Mouse (Mus musculus) adrenal gland, postnatal 10 days (tissue): ENCODE measurements at regions not wholly inside any gene's neighbourhood (a gene's known extent, or its start where the extent isn't known, plus 50 kb on each side); places are given as distances from the start of the nearest gene placed in this dataset.
A peak's percentile ranks its signal among the peaks of the same experiment; 100 is the strongest.

Experiments used
- DNase-seq: peaks from one replicate; pipeline ENCODE4 v3.0.0; 2021; ENCODE audit warnings: mixed read lengths

- no peak for DNase-seq
Measured at GRCm38 (mm10) chr12:52622398-52622797, 76.8 kb upstream of the Akap6 start.

GRCm38 (mm10) chr12:52623416-52624108, 75.6 kb upstream of the Akap6 start:
- no peak for DNase-seq

- no peak for DNase-seq
Measured at GRCm38 (mm10) chr12:52624871-52625270, 74.3 kb upstream of the Akap6 start.

GRCm38 (mm10) chr12:52628771-52629170, 70.4 kb upstream of the Akap6 start:
- peak; percentile 36 for DNase-seq

GRCm38 (mm10) chr12:52635121-52635878, 63.9 kb upstream of the Akap6 start:
- DNase-seq, result no peak

- DNase-seq, result peak; percentile 13
Measured at GRCm38 (mm10) chr12:52636186-52636881, 62.8 kb upstream of the Akap6 start.

- no peak for DNase-seq
Measured at GRCm38 (mm10) chr12:52636920-52637319, 62.3 kb upstream of the Akap6 start.

- DNase-seq, result peak; percentile 58
Measured at GRCm38 (mm10) chr12:52637506-52638249, 61.5 kb upstream of the Akap6 start.

GRCm38 (mm10) chr12:52638461-52638860, 60.7 kb upstream of the Akap6 start:
- no peak for DNase-seq

GRCm38 (mm10) chr12:52644059-52644458, 55.1 kb upstream of the Akap6 start:
- DNase-seq, result no peak
